Mouse (Mus musculus) cerebellum, adult 18-20 months (tissue): ENCODE measurements at regions not wholly inside any gene's neighbourhood (a gene's known extent, or its start where the extent isn't known, plus 50 kb on each side); places are given as distances from the start of the nearest gene placed in this dataset.
A peak's percentile ranks its signal among the peaks of the same experiment; 100 is the strongest.

Source experiments
- DNase-seq, 2 experiments: peaks; one replicate each; pipeline ENCODE4 v3.0.0; 2021

DNA sequence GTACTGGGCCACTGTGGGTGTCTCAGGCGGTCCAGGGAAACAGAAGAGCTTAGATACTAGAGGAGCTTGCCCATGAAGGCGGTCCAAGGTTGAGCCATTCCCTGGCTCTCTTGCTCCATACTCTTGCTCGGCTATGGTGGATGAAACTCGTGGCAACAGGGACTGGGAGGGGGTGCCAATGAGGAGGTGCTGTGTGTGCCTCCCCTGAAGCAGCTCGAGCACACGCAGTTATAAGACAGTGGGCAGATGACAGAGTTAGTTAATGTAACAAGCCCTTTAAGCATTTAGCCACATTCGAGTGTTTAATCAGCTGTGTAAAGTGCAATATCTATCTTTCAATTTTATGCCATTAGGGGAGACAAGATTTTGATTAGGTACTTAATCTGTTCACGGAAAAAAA, 237.5 kb downstream of the Dhx35 start:
- DNase-seq = no peak

DNA sequence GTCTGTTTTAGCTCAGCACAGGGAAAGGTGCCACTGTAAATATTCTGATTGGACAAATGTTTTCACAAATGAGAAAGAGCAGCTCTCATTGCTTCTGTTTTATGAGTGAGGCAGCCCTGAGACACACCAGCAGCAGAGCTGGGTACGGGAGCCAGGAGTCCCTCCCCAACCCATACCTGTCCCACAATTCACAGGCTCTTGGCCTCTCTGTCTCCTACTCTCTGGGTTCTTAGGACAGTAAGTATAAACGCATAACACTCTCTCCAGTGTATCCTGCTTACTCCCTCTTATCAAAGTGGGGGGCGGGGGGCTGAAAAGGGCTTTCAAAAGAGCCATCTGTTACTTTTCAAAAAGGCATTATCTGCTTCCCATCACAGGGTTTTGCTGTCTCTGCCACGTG, 245.3 kb downstream of the Dhx35 start:
- DNase-seq = no peak

DNA sequence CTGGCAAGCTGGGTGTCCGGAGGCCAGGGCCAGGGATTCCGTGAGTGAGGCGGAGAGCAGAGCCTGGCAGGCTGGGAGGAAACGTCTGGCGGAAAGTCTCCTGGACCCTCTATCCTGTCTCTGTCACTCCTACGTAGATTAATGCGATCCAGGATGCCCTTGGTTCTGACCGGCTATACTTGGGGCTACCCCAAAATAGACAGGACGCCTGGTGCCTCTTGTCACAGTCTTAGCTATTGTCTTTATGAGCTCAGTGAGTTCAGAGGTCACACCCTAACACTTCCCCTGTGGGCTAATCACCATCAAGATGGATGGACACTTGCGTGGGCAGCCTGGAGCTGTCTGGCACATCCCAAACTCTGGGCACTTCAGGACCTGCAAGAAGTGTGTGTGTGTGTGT, 258.9 kb downstream of the Dhx35 start:
- no peak for DNase-seq

DNA sequence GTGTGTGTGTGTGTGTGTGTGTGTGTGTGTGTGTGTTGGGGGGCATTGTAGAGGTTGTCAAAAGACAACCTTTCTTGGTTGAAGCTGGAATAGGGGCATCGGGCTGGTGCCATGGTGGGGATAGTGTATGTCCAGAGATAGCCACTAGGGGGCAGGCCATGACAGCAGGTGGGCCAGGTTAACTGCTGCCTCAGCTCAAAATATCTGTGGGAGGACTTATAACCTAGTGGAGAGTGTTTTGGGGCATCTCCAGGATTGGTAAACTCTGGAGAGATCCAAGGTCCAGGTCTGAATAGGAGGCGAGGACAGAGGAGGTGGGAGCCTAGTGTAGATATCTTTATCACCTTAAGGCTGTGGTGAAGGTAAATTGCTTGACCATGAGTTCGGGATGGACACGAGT, 259.3 kb downstream of the Dhx35 start:
- DNase-seq = peak; percentile 34 to 59

DNA sequence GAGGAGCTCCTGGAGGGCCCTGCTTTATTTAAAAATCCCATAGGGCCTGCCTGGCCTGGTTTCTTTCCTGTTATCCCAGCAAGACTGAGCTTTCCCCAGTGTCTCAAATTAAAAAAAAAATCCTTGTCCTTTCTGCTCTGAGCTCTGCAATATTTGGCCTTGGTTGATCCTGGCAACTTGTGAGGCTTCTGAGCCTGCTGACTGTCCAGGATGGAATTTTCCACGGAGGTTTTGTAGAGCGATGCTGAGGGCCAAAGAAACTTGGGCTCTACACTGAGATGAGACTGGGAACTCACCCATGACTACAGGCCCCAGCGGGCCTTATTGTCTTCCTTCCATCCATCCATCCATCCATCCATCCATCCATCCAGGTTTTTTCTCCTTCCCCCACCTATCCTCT, 259.8 kb downstream of the Dhx35 start:
- no peak for DNase-seq

DNA sequence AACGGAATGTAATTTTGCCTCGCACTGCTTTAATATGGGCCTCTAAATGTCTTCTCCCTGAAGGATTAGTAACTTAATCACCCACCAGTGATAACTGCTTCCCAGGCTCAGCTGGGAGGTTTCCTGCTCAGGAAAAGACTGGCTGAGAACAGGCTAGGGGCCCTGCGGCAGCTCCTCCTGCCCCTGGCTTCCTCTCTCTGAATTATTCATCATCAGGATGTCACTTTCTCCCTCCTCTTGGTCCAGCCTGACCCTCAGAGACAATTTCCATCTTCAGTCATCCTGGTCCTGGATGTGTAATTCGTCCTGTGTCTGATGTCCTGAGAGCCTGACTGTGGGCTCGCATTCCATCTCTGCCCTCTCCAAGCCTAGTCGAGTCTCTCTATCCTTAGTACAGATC, 261.2 kb downstream of the Dhx35 start:
- DNase-seq = no peak

DNA sequence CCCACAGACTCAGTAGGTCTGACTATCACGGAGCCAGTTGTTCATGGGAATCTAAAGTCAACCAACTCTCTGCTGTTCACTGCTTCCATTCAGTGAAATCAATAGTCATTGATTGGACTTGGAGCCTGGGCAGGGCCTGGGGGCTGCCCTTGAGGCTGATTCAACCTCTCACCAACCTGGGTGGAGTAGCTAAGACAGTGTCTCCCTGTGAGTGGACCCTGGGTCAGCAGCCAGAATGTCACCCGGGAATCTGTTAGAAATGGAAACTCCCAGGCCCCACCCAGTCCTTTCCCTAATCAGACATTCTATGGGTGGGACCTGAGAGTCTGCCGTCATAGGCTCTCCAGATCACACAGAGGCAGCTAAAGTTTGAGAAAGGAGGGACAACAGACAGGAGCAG, 262.4 kb downstream of the Dhx35 start:
- no peak for DNase-seq

DNA sequence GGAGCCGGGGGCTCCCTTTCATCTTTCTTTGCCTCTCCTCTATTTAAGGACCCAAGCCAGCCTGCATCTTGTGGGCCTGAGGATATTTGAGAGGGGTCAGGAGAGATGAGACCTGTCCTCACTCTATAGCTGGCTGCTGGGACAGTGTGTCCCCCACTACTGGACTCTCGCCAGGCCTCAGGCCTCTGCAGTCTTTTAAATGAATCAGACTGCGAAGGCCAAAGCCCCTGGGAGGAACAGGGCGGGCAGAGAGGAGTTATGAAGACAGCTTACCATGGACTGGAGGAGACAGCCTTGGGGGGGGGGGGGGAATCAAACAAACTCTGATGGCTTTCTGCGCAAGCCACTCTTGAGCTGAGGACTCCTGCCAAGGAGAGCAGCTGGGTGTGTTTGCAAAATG, 262.9 kb downstream of the Dhx35 start:
- DNase-seq = no peak

DNA sequence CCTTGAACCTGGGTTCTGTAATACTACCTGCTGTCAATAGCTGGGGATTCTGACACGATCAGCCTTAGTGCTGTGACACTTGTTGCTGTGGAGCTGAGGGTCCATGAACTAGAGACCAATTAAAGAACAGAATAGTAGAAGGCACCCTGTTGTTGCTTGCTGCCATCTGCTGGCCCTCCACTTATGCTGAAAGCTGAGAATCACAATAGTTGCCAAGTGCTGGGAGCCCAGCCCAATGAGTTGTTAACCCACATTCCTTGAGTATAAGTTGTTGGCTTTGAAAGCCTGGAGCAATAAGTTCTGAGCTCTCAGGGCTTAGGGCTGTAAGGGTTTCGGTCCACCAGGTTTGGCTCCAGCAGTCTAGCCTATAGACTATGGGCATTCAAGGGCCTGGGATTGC, 267.7 kb downstream of the Dhx35 start:
- DNase-seq = no peak

DNA sequence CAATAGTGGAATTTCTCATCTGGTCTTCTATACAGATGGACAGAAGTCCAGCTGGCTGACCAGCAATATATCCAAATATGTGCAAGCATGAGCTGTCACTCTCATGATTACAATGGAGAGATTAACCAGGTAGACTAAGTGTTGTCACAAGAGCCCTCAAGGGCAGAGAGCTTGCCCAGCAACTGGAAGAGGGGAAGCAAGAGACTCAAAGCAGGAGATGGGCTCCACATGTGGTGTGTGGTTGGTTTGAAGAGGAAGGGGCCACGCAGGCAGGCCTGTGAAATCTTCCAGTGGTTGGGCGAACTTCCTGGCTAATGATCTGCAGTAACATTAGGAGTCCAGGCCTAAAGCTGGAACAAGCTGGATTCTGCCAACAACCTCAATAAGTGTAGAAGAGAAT, 268.1 kb downstream of the Dhx35 start:
- DNase-seq = no peak

DNA sequence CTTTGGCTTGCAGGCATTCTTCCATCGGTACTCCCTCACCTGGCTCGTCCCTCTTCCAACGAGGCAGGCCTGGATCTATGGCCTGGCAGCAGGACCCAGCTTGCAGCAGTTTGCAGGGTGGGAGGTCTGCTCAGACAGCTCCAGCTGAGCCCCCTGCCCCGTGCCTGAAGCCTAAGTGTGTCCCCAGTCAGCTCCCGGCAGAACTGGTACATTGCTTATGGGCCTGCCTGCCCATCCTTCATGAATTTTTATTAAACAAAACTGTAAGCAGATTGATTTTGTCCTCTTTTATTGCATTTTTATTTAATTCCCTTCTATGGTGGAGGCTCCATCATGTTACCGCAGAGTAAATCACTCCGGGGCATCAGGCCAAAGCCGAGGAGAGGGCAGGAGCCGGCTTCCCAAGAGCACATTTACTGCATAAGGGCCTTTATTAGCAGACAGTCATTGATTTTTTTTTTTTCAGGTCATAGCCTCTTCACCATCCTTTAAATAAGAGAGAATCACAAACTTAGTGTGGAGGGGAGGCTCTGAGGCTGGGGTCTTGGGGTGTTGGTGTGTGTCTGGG, 269.9 kb downstream of the Dhx35 start:
- DNase-seq = no peak

DNA sequence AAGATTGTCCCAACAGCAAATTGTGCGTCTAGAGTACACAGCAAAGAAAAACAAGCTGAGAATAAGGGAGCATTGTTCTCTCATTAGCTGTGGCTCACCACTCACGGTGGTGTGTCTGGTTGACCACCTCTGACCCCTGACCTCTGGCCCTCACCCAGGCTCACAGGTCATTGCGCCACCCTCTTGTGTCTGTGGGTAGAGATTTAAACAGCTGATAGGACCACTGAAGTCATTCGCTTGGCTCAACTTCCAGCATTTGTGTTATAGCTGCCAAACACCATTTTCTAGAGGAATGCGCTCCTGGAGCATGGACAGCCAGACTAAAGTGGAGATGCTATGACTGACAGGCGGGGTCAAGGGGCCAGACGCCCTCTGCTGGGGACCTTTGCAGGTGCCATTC, 272.9 kb downstream of the Dhx35 start:
- no peak for DNase-seq

DNA sequence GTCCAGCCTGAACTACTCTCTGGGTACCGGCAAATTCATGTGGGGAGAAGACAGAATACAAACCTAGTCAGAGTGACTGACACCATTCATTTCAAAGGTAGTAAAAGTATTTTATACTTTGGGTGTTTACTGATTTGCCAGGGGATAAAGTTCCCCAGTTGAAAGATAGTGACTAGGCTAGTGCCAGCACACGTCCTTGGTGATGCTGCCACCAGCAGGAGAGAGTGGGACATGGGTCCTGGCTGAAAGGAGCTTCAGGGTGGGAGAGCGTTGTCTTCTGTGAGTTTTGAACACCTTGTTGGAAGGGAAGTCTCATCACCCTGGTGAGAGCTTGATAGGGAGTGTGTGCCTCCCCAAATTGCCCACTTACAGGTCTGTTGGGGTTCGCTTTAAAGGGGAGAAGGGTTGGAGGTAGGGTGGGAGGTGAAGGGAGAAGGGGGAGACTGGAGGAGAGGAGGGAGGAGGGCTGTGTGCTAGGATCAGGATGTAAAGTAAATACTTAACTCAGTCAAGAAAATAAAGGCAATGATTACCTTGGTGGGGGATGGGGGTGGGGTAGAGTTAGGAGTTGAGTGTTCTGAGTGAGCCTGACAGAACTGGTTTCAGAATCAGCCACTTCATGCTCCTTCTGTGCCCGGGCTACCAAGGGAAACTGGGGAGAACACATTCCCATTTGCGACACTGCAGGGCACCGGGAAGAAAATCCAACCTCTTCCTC, 273.9 kb downstream of the Dhx35 start:
- DNase-seq = no peak

DNA sequence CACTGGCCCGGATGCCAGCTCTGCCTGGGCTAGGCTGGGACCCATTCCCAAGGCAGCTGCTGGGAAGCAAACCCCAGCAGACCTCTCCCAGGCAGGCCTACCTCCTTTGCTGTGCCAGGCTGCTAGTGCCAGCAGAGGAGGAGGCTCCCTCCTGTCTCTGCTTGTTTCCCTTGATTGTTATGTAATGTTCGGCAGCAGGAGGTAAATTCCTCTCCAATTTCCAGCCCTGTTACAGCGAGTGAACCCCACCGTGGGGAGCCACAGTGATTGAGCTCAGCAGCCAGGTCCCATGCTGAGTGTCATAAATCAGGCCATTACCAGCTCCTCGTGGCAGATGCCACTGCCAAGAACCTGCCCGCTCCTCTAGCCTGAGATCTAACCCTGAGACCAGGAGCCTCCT, 274.6 kb downstream of the Dhx35 start:
- peak; percentile 66 for DNase-seq

DNA sequence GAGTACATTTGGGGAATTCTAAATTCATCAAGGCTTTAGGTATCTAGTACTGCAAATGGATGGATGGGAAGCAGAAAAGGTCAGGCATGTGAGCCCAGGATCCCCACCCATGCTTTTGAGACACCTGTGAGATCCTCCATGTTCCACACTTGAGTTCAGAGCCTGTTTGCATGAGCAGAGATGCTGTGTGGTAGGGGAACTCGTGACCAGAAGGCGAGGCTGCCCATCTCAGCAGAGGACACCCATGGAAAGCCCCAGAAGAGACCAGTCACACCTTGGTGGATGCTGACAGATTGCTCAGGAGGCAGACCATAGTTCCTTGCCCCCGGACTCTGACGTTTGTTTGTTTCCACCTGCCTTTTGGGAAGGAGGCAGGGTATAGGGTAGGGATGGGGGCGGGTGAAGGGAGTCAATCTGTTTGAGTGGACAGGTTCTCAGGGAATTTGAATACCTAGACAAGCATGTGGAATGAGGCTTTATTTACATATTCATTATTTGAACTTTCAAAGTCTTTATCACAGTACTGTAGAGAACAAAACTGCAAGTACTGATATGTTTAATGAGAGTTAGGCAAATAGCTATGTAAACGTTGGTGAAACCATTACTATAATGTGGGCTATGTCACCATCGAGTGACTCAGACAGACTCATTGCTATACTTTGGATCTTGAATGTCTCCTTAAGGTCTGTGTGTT, 278.5 kb downstream of the Dhx35 start:
- no peak for DNase-seq

DNA sequence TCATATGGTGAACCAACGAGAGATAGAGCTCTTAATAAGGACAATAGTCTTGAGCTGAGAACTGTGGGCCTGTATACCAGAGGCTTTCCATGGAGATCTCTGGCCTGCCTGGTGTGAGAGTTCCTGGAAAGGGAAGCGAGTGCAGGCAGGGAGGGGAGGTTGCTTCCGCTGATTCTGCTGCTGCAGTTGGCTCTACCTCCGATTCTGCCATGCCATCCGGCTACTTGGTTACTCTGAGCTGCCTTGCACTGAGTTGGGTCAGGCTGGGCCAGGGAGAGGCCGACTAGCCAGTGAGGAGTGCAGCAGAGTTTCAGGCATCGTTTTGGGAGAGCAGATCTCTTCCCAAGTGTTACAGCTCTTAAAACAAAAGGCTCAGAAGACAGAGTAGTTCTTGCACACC, 285.2 kb downstream of the Dhx35 start:
- DNase-seq = no peak

DNA sequence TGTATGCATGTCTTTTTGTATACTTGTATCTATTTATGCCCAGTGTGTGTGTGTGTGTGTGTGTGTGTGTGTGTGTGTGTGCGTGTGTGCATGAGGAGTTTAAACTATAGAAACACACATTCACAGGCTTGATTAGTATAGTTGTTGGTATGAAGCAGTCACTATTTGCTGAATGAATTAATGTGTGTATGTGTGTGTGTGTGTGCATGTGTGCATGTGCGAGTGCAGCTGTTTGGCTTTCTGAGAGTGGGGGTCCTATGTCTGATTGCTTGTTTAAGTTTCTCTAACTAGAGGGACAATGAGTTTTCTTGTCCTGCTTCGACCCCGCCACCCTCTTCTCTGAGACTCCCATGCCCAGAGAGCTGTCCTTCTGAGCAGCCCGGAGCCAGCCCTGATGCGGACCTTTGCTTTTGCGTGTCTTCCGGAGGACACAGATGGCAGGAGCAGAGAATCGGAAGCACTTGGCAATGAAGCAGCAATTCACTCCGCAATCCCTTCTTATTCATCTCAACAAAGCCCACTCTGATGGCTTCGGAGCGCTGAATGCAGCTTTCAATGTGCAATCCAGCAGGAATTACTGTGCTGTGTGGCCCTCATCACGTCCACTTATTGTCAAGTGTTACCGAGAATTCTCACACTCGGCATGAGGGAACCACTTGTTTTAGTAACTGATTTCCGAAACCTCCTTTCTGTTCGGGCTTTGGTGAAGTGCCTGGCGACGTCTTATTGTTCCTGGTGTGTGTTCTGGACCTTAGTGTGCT, 286.4 kb downstream of the Dhx35 start:
- no peak for DNase-seq

DNA sequence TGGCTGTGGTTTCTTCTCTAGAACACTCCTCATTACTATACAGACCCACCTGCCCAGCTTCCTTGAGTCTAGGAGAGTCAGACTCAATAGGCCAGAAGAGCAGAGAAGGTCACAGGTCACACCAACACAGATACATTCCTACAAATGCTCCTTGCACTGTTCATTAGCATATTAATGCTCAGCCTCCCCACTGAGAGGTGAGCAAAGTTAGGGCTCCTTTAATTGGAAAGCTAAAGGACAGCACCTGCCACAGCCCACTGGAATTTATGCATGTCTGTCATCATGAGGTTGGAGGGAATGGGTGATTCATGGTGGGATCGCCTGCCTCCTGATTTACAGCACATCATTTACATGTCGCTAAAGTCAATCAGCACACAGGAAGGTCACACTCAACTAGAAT, 292.2 kb downstream of the Dhx35 start:
- no peak for DNase-seq

DNA sequence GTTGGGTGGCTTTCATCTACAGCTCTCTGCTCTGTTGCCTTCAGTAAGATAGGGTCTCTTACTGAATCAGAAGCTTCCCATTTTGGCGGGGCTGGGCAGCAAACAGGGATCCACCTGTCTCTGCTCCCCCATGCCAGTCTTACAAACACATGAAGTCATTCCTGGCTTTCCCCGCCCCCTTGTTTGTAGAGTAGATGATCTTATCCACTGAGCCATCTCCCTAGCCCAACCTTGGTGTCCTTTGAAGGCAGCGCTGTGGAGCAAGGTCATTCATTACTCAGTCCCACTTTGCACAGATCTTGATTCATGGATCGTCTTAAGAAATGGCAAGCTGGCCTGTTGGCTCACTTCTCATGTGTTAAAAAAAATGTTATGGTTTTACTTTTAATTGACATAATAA, 293.6 kb downstream of the Dhx35 start:
- DNase-seq = no peak

DNA sequence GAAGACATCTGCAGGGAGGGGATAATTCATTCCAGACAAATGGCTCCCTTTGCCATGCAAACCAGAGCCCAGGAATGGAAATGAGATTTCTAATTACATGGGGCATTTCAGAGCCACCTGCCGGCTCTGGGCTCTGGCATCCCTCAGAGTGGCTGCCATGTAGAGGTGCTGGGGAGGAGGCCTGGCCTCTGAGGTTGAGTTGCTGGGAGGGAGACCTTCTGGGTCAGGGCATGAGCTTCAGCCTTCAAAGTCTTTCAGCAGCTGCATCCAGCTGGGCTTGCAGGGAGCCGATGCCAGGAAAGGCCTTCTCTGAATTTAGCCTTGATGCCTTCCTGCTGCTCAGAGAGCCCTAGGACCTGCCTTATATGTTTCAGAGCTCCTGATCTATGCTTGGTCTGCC, 302.1 kb downstream of the Dhx35 start:
- no peak for DNase-seq

DNA sequence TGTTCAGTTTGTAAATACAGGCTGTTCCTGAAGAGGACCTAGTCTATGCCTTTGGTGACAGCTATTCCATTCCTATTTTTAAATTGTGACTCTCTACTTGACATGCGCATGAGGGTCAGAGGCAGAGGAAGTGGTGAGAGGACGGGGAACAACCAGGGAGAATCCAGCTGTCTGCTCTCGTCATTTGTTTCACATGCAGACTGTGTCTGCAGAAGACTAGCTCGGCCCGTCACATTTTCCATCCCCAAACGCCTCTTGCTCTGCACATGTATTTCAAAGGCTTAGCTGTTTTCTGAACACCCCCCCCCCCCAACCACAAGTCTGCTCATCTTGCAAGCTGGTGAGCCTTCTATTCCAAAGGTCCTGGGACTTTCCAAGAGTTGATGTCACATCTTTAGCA, 339.4 kb downstream of the Dhx35 start:
- no peak for DNase-seq

DNA sequence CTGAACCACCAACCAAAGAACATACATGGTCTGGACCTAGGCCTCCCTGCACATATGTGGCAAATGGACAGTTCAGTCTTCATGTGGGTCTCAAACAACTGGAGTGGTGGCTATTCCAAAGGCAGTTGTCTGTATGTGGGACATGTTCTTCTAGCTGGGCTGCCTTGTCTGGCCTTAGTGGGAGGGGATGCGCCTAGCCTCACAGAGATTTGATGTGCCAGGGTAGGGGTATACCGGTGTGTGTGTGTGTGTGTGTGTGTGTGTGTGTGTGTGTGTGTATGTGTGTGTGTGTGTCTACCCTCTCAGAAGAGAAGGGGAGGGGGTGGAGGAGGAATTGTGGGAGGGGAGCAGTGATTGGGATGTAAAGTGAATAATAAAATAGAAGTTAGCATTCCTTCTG, 344.0 kb downstream of the Dhx35 start:
- DNase-seq = no peak

DNA sequence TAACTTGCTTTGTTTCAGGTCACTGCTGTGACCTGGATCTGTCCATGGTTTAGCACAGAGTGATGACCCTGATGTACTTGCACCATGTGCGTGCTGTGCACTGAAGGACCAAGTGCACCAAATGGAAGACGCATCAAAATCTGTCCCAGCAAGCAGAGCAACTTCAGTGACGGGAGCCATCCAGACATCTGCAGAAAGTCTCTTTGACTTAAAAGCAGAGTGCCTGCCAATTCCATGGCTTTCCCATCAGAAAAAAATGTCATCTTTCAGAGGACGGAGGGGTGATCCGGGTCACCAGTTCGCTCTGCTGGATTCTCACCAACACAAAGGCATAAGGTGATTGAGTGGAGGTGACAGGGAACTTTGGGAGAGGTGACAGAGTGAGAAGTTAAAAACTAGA, 351.4 kb downstream of the Dhx35 start:
- DNase-seq = no peak

DNA sequence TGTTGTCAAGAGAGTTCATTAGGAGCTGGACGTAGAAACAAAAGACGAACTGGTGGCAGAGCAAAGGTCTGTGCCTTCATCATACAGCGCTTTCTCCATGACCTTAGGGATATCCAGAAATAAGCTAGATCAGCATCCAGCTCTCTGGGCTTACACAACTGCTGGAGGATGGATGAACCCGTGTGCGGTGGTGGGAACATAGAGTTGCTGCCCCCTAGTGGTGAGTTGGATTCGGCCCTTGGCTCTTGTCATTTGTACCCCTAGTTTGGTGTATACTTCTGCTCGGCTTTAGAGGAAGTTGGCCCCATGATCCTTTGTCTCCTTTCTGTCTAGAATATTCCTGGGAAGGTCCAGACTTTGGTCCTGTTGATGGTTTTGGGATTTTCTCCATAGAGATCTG, 369.4 kb downstream of the Dhx35 start:
- peak; percentile 40 to 57 for DNase-seq
